Mouse (Mus musculus): Measurements from ENCODE around the gene Fgfr2. TPM values are rescaled to one million over a fixed set of nuclear protein-coding genes. Genes with fewer than 3 reads are reported as not detected.

Fgfr2 gene
- polyA plus RNA-seq, 1 experiment = 12.0 TPM

- no peaks in the 10 kb centered on the region for H3K4me1 ChIP-seq (ENCODE audit: control insufficient read depth, insufficient read depth, insufficient read length, low read length)
- no peak overlapping the region for H3K4me3 ChIP-seq (ENCODE audit: insufficient read depth, low read depth, low read length)
- H3K27ac ChIP-seq (replicated peaks; ENCODE audit: low read depth, low read length) = no peak overlapping the region
Observed at GRCm38 (mm10) chr7:132380634-132381336, 742.4 kb downstream of the Fgfr2 start.

GRCm38 (mm10) chr7:132377913-132378312 lies 745.2 kb downstream of the Fgfr2 start:
- no peak overlapping the region for H3K4me3 ChIP-seq (ENCODE audit: insufficient read depth, low read depth, low read length)
- no peaks in the 10 kb centered on the region for H3K4me1 ChIP-seq (ENCODE audit: control insufficient read depth, insufficient read depth, insufficient read length, low read length)
- no peak overlapping the region for H3K27ac ChIP-seq (replicated peaks; ENCODE audit: low read depth, low read length)

- no peak overlapping the region for H3K4me3 ChIP-seq (ENCODE audit: insufficient read depth, low read depth, low read length)
- H3K27ac ChIP-seq (replicated peaks; ENCODE audit: low read depth, low read length) = no peak overlapping the region
- H3K4me1 ChIP-seq (ENCODE audit: control insufficient read depth, insufficient read depth, insufficient read length, low read length) = no peaks in the 10 kb centered on the region
Observed at GRCm38 (mm10) chr7:132373594-132374378, 749.4 kb downstream of the Fgfr2 start.

GRCm38 (mm10) chr7:132372752-132373513 lies 750.2 kb downstream of the Fgfr2 start:
- no peak overlapping the region for H3K4me3 ChIP-seq (ENCODE audit: insufficient read depth, low read depth, low read length)
- no peaks in the 10 kb centered on the region for H3K4me1 ChIP-seq (ENCODE audit: control insufficient read depth, insufficient read depth, insufficient read length, low read length)
- H3K27ac ChIP-seq (replicated peaks; ENCODE audit: low read depth, low read length) = no peak overlapping the region

- no peak overlapping the region for H3K27ac ChIP-seq (replicated peaks; ENCODE audit: low read depth, low read length)
- H3K4me3 ChIP-seq (ENCODE audit: insufficient read depth, low read depth, low read length) = no peak overlapping the region
- no peaks in the 10 kb centered on the region for H3K4me1 ChIP-seq (ENCODE audit: control insufficient read depth, insufficient read depth, insufficient read length, low read length)
Observed at GRCm38 (mm10) chr7:132371832-132372231, 751.3 kb downstream of the Fgfr2 start.

DNA sequence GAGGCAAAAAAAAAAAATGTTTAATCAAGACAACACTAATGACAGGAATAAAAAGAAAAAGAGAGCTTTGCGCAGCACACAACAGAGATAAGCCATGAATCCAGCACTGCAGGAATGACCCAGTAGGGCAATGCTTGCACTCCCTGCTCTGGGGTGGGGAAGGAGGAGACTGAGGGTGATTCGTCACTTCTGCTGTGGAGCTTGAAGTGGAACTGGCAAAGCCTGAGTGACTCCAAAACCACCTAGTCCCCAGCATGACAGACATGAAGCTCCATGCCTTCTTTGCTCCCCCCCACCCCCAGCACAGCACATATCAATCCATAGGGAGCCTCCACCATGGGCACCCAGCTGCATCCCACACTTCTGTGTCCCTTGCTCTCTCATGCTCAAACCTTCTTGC lies 753.4 kb downstream of the Fgfr2 start:
- Histone ChIP-seq H3K27ac (replicated peaks; ENCODE audit: low read depth, low read length) (no peak overlapping the region), H3K4me1 (ENCODE audit: control insufficient read depth, insufficient read depth, insufficient read length, low read length) (peaks cover 4% of the 10 kb centered on the region; the same call in 1 of the 2 replicates), H3K4me3 (ENCODE audit: insufficient read depth, low read depth, low read length) (no peak overlapping the region)

DNA sequence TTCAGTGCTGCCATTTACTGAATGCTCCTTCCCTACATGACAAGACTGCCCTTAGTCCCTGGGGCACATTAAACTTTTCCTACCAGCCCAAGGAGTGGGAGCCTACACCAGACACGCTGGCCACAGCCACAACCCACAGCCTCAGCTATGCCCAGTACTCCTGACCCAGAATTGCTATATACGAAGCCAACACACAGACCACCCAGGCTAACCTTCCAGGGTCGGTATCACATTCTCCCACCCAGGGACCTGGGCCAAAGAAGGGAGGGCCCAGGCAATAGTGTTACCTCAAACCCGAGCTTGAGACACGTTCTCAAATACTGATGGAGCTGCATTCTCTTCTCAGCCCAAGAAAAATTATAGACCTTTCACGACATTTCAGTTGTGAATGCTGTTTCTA lies 754.3 kb downstream of the Fgfr2 start:
- peaks cover 7% of the 10 kb centered on the region; the same call in 1 of the 2 replicates for H3K4me1 ChIP-seq (ENCODE audit: control insufficient read depth, insufficient read depth, insufficient read length, low read length)
- H3K27ac ChIP-seq (replicated peaks; ENCODE audit: low read depth, low read length) = no peak overlapping the region

DNA sequence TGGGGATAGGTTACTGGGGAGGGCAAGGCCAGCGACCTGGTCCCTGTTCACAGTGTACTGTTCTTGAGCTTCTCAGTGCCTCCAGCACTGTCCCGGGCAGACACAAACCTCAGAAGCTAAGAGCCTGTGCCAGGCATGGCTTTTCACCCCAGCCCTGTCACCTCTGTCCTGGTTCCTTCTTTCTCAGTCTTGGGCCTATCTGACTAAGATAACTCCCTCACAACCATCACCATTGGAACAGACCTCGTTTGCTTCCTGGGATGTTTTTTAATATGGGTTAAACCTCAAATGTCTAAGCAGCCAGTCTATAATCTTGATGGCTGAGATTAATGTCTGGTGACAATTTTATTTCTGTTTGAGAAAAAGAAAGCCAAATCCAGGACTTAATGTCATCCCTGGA lies 755.8 kb downstream of the Fgfr2 start:
- no peak overlapping the region for H3K4me3 ChIP-seq (ENCODE audit: insufficient read depth, low read depth, low read length)
- H3K4me1 ChIP-seq (ENCODE audit: control insufficient read depth, insufficient read depth, insufficient read length, low read length) = peaks cover 7% of the 10 kb centered on the region; the same call in 1 of the 2 replicates
- H3K27ac ChIP-seq (replicated peaks; ENCODE audit: low read depth, low read length) = no peak overlapping the region

More for the DNA sequence above, 754.3 kb downstream of the Fgfr2 start:
- H3K4me3 ChIP-seq (ENCODE audit: insufficient read depth, low read depth, low read length) = no peak overlapping the region

DNA sequence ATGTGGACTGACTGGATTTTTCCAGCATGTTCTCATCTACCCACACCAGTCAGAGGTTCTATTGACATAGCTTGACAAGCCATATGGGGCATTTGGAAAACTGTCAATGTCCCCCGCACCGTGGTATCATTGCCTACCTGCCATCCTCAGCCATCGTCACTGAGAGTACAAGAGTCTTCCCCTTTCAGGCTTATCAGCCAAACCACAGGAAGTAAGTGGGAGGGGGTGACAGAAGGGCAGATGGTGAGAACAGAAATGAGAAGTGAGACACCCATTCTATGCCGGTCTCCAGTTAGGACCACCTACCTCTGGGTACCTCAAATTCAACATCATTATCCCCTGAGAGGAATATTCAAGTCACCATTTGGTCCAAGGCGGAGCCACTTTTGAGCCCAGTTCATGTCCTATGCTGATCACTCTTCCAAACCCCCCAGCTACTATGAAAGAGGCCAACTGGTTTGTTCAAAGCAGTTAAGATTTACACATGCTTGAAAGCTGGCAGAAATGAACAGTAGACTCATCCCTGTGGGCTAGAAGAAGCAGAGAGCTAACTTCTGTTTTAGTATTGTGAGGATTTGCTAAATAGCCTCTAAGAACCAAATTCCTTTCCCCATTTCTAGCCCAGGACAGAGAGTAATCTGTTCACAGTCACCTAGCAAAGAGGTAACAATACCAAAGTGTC lies 757.3 kb downstream of the Fgfr2 start:
- H3K27ac ChIP-seq (replicated peaks; ENCODE audit: low read depth, low read length) = no peak overlapping the region
- H3K4me3 ChIP-seq (ENCODE audit: insufficient read depth, low read depth, low read length) = no peak overlapping the region
- H3K4me1 ChIP-seq (ENCODE audit: control insufficient read depth, insufficient read depth, insufficient read length, low read length) = peaks cover 7% of the 10 kb centered on the region; the same call in 1 of the 2 replicates

GRCm38 (mm10) chr7:132365111-132365510 lies 758.0 kb downstream of the Fgfr2 start:
- peaks cover 7% of the 10 kb centered on the region; the same call in 1 of the 2 replicates for H3K4me1 ChIP-seq (ENCODE audit: control insufficient read depth, insufficient read depth, insufficient read length, low read length)
- no peak overlapping the region for H3K4me3 ChIP-seq (ENCODE audit: insufficient read depth, low read depth, low read length)
- no peak overlapping the region for H3K27ac ChIP-seq (replicated peaks; ENCODE audit: low read depth, low read length)

GRCm38 (mm10) chr7:132364506-132364905 lies 758.6 kb downstream of the Fgfr2 start:
- peaks cover 7% of the 10 kb centered on the region; the same call in 1 of the 2 replicates for H3K4me1 ChIP-seq (ENCODE audit: control insufficient read depth, insufficient read depth, insufficient read length, low read length)

GRCm38 (mm10) chr7:132360336-132360735 lies 762.8 kb downstream of the Fgfr2 start:
- Histone ChIP-seq H3K4me1 (ENCODE audit: control insufficient read depth, insufficient read depth, insufficient read length, low read length) (peaks cover 20% of the 10 kb centered on the region), H3K4me3 (ENCODE audit: insufficient read depth, low read depth, low read length) (no peak overlapping the region), H3K27ac (replicated peaks; ENCODE audit: low read depth, low read length) (no peak overlapping the region)

More at GRCm38 (mm10) chr7:132364506-132364905, 758.6 kb downstream of the Fgfr2 start:
- no peak overlapping the region for H3K4me3 ChIP-seq (ENCODE audit: insufficient read depth, low read depth, low read length)
- no peak overlapping the region for H3K27ac ChIP-seq (replicated peaks; ENCODE audit: low read depth, low read length)

- peaks cover 13% of the 10 kb centered on the region for H3K4me1 ChIP-seq (ENCODE audit: control insufficient read depth, insufficient read depth, insufficient read length, low read length)
- H3K27ac ChIP-seq (replicated peaks; ENCODE audit: low read depth, low read length) = no peak overlapping the region
- no peak overlapping the region for H3K4me3 ChIP-seq (ENCODE audit: insufficient read depth, low read depth, low read length)
Observed at GRCm38 (mm10) chr7:132358709-132359108, 764.4 kb downstream of the Fgfr2 start.

GRCm38 (mm10) chr7:132358250-132358649 lies 764.9 kb downstream of the Fgfr2 start:
- Histone ChIP-seq H3K27ac (replicated peaks; ENCODE audit: low read depth, low read length) (no peak overlapping the region), H3K4me3 (ENCODE audit: insufficient read depth, low read depth, low read length) (no peak overlapping the region)

More at GRCm38 (mm10) chr7:132358250-132358649, 764.9 kb downstream of the Fgfr2 start:
- H3K4me1 ChIP-seq (ENCODE audit: control insufficient read depth, insufficient read depth, insufficient read length, low read length) = peaks cover 13% of the 10 kb centered on the region
